Mouse (Mus musculus) MEL (cell line): Measurements from ENCODE around the gene Ndufv1. TPM values are rescaled to one million over a fixed set of nuclear protein-coding genes. Genes with fewer than 3 reads are reported as not detected.

ENCODE experiments used
- DNase-seq: peaks from one replicate; pipeline ENCODE4 v3.0.0; 2011; ENCODE audit warnings: low read depth, low spot score
- H3K27ac ChIP-seq: 2 replicates; pipeline ENCODE4 v1.5.1; 2012; ENCODE audit warnings: low read depth, mild to moderate bottlenecking, control low read depth, low read length, moderate library complexity; ENCODE audit not compliant: control insufficient read depth
- H3K27me3 ChIP-seq, 2 experiments: fragments of 150-350 bp in 1 of 2; sonication (generic) in 1 of 2; 2 replicates each; pipeline ENCODE4 v1.6.1; 2012; ENCODE audit warnings: low read length in 2 of 2, mild to moderate bottlenecking in 2 of 2, improper control_type of control experiment in 1 of 2, moderate library complexity in 1 of 2; ENCODE audit not compliant: insufficient read depth in 2 of 2, control insufficient read depth in 1 of 2
- H3K36me3 ChIP-seq, 2 experiments: 2 replicates each; pipeline ENCODE4 v1.6.1; 2012 to 2014; ENCODE audit warnings: low read length in 2 of 2, improper control_type of control experiment in 1 of 2, inconsistent platforms in 1 of 2, mild to moderate bottlenecking in 1 of 2; ENCODE audit not compliant: insufficient read depth in 2 of 2, control insufficient read depth in 1 of 2
- H3K4me1 ChIP-seq, 2 experiments: fragments of 150-350 bp in 1 of 2; sonication (generic) in 1 of 2; 2 replicates each; pipeline ENCODE4 v1.6.1; 2012; ENCODE audit warnings: low read length in 2 of 2, improper control_type of control experiment in 1 of 2, mild to moderate bottlenecking in 1 of 2; ENCODE audit not compliant: insufficient read depth in 2 of 2, control insufficient read depth in 1 of 2
- H3K4me3 ChIP-seq, 2 experiments: fragments of 150-350 bp in 1 of 2; sonication (generic) in 1 of 2; 2 replicates each; pipeline ENCODE4 v1.5.1; 2012; ENCODE audit warnings: low read depth in 2 of 2, low read length in 2 of 2, mild to moderate bottlenecking in 2 of 2, moderate library complexity in 2 of 2, control low read depth in 1 of 2, improper control_type of control experiment in 1 of 2; ENCODE audit not compliant: control insufficient read depth in 1 of 2, insufficient read depth in 1 of 2
- H3K79me2 ChIP-seq: 2 replicates; pipeline ENCODE4 v1.6.1; 2012; ENCODE audit warnings: mild to moderate bottlenecking, low read length, moderate library complexity; ENCODE audit not compliant: control insufficient read depth, poor library complexity, insufficient read depth
- H3K9ac ChIP-seq: 2 replicates; pipeline ENCODE4 v1.6.1; 2012; ENCODE audit warnings: low read depth, mild to moderate bottlenecking, control low read depth, low read length, moderate library complexity; ENCODE audit not compliant: control insufficient read depth, poor library complexity, severe bottlenecking
- H3K9me3 ChIP-seq: fragments of 150-350 bp; sonication (generic); replicated peaks from 2 replicates; pipeline ENCODE4 v1.6.1; 2012; ENCODE audit warnings: mild to moderate bottlenecking, low read length, improper control_type of control experiment, moderate library complexity; ENCODE audit not compliant: insufficient read depth
- BHLHE40 ChIP-seq: IDR thresholded peaks from 2 replicates; pipeline ENCODE4 v1.6.1; 2012; ENCODE audit warnings: low read depth, mild to moderate bottlenecking, inconsistent platforms, low read length, improper control_type of control experiment, borderline replicate concordance
- CHD1 ChIP-seq: IDR thresholded peaks from 2 replicates; pipeline ENCODE4 v1.6.1; 2012; ENCODE audit warnings: low read depth, mild to moderate bottlenecking, inconsistent platforms, low read length, improper control_type of control experiment
- CHD2 ChIP-seq: IDR thresholded peaks from 2 replicates; pipeline ENCODE4 v1.6.1; 2011; ENCODE audit warnings: low read length, improper control_type of control experiment
- EP300 ChIP-seq, 2 experiments: IDR thresholded peaks; 2 replicates each; pipeline ENCODE4 v1.6.1; 2011; ENCODE audit warnings: improper control_type of control experiment in 2 of 2, low read length in 2 of 2, low read depth in 1 of 2, mild to moderate bottlenecking in 1 of 2
- ETS1 ChIP-seq: IDR thresholded peaks from 2 replicates; pipeline ENCODE4 v1.6.1; 2012; ENCODE audit warnings: low read depth, mild to moderate bottlenecking, inconsistent platforms, low read length, improper control_type of control experiment, moderate library complexity
- GABPA ChIP-seq: IDR thresholded peaks from 2 replicates; pipeline ENCODE4 v1.6.1; 2012; ENCODE audit warnings: low read depth, mild to moderate bottlenecking, inconsistent platforms, low read length, improper control_type of control experiment, moderate library complexity
- GATA1 ChIP-seq: IDR thresholded peaks from 2 replicates; pipeline ENCODE4 v1.6.1; 2011; ENCODE audit warnings: low read depth, low read length, improper control_type of control experiment
- MYB ChIP-seq: IDR thresholded peaks from 2 replicates; pipeline ENCODE4 v1.6.1; 2011; ENCODE audit warnings: mild to moderate bottlenecking, low read depth, low read length, improper control_type of control experiment
- MYC ChIP-seq: IDR thresholded peaks from 2 replicates; pipeline ENCODE4 v1.6.1; 2011; ENCODE audit warnings: low read depth, mild to moderate bottlenecking, low read length, improper control_type of control experiment, moderate library complexity
- NRF1 ChIP-seq: IDR thresholded peaks from 2 replicates; pipeline ENCODE4 v1.6.1; 2014; ENCODE audit warnings: low read depth, mild to moderate bottlenecking, inconsistent platforms, low read length, improper control_type of control experiment, moderate library complexity; ENCODE audit not compliant: poor library complexity, insufficient read depth, severe bottlenecking
- POLR2AphosphoS2 ChIP-seq: IDR thresholded peaks from 2 replicates; pipeline ENCODE4 v1.6.1; 2011; ENCODE audit warnings: low read length, improper control_type of control experiment
- POLR2AphosphoS5 ChIP-seq: IDR thresholded peaks from 2 replicates; pipeline ENCODE4 v1.6.1; 2012; ENCODE audit warnings: low read depth, borderline replicate concordance, mild to moderate bottlenecking, inconsistent platforms, low read length, moderate library complexity, mixed read lengths
- RAD21 ChIP-seq: IDR thresholded peaks from 2 replicates; pipeline ENCODE4 v1.6.1; 2011; ENCODE audit warnings: mild to moderate bottlenecking, low read depth, low read length, improper control_type of control experiment
- UBTF ChIP-seq: IDR thresholded peaks from 2 replicates; pipeline ENCODE4 v1.6.1; 2012; ENCODE audit warnings: low read depth, mild to moderate bottlenecking, inconsistent platforms, low read length, improper control_type of control experiment, moderate library complexity, borderline replicate concordance; ENCODE audit not compliant: insufficient read depth
- USF1 ChIP-seq: IDR thresholded peaks from 2 replicates; pipeline ENCODE4 v1.6.1; 2014; ENCODE audit warnings: low read depth, mild to moderate bottlenecking, inconsistent platforms, low read length, improper control_type of control experiment, moderate library complexity
- ZC3H11A ChIP-seq: IDR thresholded peaks from 2 replicates; pipeline ENCODE4 v1.6.1; 2012; ENCODE audit warnings: low read depth, mild to moderate bottlenecking, inconsistent platforms, low read length, improper control_type of control experiment
- ZKSCAN1 ChIP-seq: IDR thresholded peaks from 2 replicates; pipeline ENCODE4 v1.6.1; 2012; ENCODE audit warnings: low read depth, mild to moderate bottlenecking, inconsistent platforms, low read length, improper control_type of control experiment, moderate library complexity
- ZNF384 ChIP-seq: IDR thresholded peaks from 2 replicates; pipeline ENCODE4 v1.6.1; 2012; ENCODE audit warnings: low read depth, mild to moderate bottlenecking, inconsistent platforms, low read length, improper control_type of control experiment
- polyA plus RNA-seq, 2 experiments: library from polyadenylated mRNA; stranded (reverse) in 1 of 2; unstranded in 1 of 2; fragments of >175 nt in 1 of 2; fragments of >200 nt in 1 of 2; gene quantifications; 2 replicates each; pipeline versions ENCODE4 v1.2.1 to v1.2.4; 2012; ENCODE audit warnings: low replicate concordance in 2 of 2, low read depth in 1 of 2; ENCODE audit not compliant: insufficient read length in 2 of 2, insufficient read depth in 1 of 2, missing spikeins in 1 of 2
- total RNA-seq: library from RNA; depleted of rRNA; stranded (reverse); fragments of 300-350 nt; gene quantifications from 2 replicates; pipeline ENCODE4 v1.2.3, GENCODE M21; 2012

Ndufv1 gene
- total and polyA plus RNA-seq, 3 experiments, result 218 to 267 TPM; not detected in 1

DNA sequence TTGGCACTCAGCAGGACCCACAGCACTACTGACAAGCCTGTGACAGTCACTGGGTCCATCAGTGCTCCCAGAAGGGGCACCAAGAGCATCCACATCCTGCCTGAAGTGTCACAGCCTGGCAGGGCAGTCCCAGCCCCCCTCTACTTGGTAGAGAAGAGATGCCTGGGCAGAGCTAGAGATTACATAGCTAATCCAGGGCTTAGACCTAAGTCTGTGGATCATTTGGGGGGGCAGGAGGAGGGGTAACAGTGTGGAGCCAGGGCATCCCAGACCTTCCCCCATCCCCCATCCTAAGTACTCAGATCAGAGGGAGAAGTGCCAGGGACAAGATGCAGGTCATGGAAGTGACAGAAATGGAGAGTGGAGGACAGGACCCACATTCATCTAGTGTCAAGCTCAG, 2.2 kb upstream of the Ndufv1 start:
- Histone ChIP-seq H3K4me1 (peaks cover 0 to 10% of the 10 kb centered on the region in 2 experiments; a peak in 2 of 4 replicates), H3K27ac (no peak overlapping the region), H3K9me3 (no peaks in the 10 kb centered on the region), H3K9ac (no peak overlapping the region), H3K36me3 (peaks cover 0 to 8% of the 10 kb centered on the region in 2 experiments; a peak in 2 of 4 replicates), H3K27me3 (no peaks in the 10 kb centered on the region), H3K4me3 (no peak overlapping the region), H3K79me2 (peaks cover 10% of the 10 kb centered on the region)
- no peak for TF ChIP-seq ZNF384
- no peak for TF ChIP-seq NRF1
- no peak for TF ChIP-seq ZKSCAN1
- TF ChIP-seq GABPA, result no peak
- no peak for TF ChIP-seq RAD21
- TF ChIP-seq EP300 (IDR thresholded peaks at IDR 0.05; ENCODE audit: low read depth in 1 of 2, low read length in 2 of 2), result no peak
- no peak for TF ChIP-seq UBTF
- no peak for TF ChIP-seq MYC
- no peak for TF ChIP-seq ZC3H11A
- no peak for TF ChIP-seq POLR2AphosphoS2
- TF ChIP-seq MYB, result no peak
- no peak for TF ChIP-seq POLR2AphosphoS5
- no peak for TF ChIP-seq CHD1
- TF ChIP-seq GATA1, result no peak
- TF ChIP-seq CHD2, result no peak
- no peak for DNase-seq

- Histone ChIP-seq H3K27me3 (no peaks in the 10 kb centered on the region), H3K4me1 (peaks cover 0 to 7% of the 10 kb centered on the region in 2 experiments; a peak in 2 of 4 replicates), H3K4me3 (peak overlapping the region; percentile 42 to 88), H3K36me3 (peaks cover 0 to 8% of the 10 kb centered on the region in 2 experiments; a peak in 2 of 4 replicates), H3K79me2 (peaks cover 10% of the 10 kb centered on the region), H3K9me3 (no peaks in the 10 kb centered on the region), H3K9ac (peak overlapping the region; percentile 70), H3K27ac (peak overlapping the region; percentile 26; the same call in 1 of the 2 replicates)
- no peak for TF ChIP-seq USF1
- 0 out of 2 replicates have a peak, but pooled peaks have one; percentile 6 for TF ChIP-seq ETS1
- TF ChIP-seq BHLHE40, result 0 out of 2 replicates have a peak, but pooled peaks have one; percentile 1
- no peak for DNase-seq
These were observed 460 bp upstream of the Ndufv1 start for GRCm38 (mm10) chr19:4013066-4013465.
